Mouse (Mus musculus) lung, postnatal 25 days (tissue): ENCODE measurements around the gene Atpaf1.
A peak's percentile ranks its signal among the peaks of the same experiment; 100 is the strongest.

Experiments used
- DNase-seq: peaks from one replicate; pipeline ENCODE4 v3.0.0; 2022; ENCODE audit warnings: low spot score

The Atpaf1 gene

GRCm38 (mm10) chr4:115812326-115812725 lies 27.7 kb downstream of the Atpaf1 start:
- DNase-seq: no peak

GRCm38 (mm10) chr4:115815606-115816005 lies 31.0 kb downstream of the Atpaf1 start:
- no peak for DNase-seq

- no peak for DNase-seq
Measured at GRCm38 (mm10) chr4:115820199-115820598, 35.6 kb downstream of the Atpaf1 start.

GRCm38 (mm10) chr4:115820944-115821343 lies 36.3 kb downstream of the Atpaf1 start:
- no peak for DNase-seq

- no peak for DNase-seq
Measured at GRCm38 (mm10) chr4:115821431-115821830, 36.8 kb downstream of the Atpaf1 start.

- DNase-seq: peak; percentile 56
Measured at GRCm38 (mm10) chr4:115821928-115822327, 37.3 kb downstream of the Atpaf1 start.

- DNase-seq: peak; percentile 28
Measured at GRCm38 (mm10) chr4:115824178-115824577, 39.6 kb downstream of the Atpaf1 start.

GRCm38 (mm10) chr4:115825271-115825670 lies 40.7 kb downstream of the Atpaf1 start:
- DNase-seq: no peak

GRCm38 (mm10) chr4:115827066-115827465 lies 42.5 kb downstream of the Atpaf1 start:
- no peak for DNase-seq

GRCm38 (mm10) chr4:115827535-115827887 lies 42.9 kb downstream of the Atpaf1 start:
- no peak for DNase-seq

- DNase-seq: peak; percentile 86
Measured at GRCm38 (mm10) chr4:115827888-115828571, 43.4 kb downstream of the Atpaf1 start, which contains the start of gene Mob3c. Gene Mob3c (plus strand): TSS chr4:115828092.

GRCm38 (mm10) chr4:115828572-115828902 lies 43.9 kb downstream of the Atpaf1 start:
- DNase-seq: no peak

- peak; percentile 15 for DNase-seq
Measured at GRCm38 (mm10) chr4:115830491-115830890, 45.9 kb downstream of the Atpaf1 start.

GRCm38 (mm10) chr4:115831221-115831620 lies 46.6 kb downstream of the Atpaf1 start:
- DNase-seq: no peak

GRCm38 (mm10) chr4:115832040-115832439 lies 47.4 kb downstream of the Atpaf1 start:
- no peak for DNase-seq

GRCm38 (mm10) chr4:115835576-115835975 lies 51.0 kb downstream of the Atpaf1 start:
- DNase-seq: peak; percentile 52

- DNase-seq: no peak
Measured at GRCm38 (mm10) chr4:115838196-115838595, 53.6 kb downstream of the Atpaf1 start.

GRCm38 (mm10) chr4:115838696-115839641 lies 54.4 kb downstream of the Atpaf1 start, which contains the start of gene Mknk1:
Gene Mknk1 (plus strand): TSS chr4:115839198.
- DNase-seq: peak; percentile 95

- peak; percentile 19 for DNase-seq
Measured at GRCm38 (mm10) chr4:115839956-115840355, 55.3 kb downstream of the Atpaf1 start.

GRCm38 (mm10) chr4:115840842-115841241 lies 56.2 kb downstream of the Atpaf1 start:
- DNase-seq: no peak

- no peak for DNase-seq
Measured at GRCm38 (mm10) chr4:115846656-115847055, 62.0 kb downstream of the Atpaf1 start.

GRCm38 (mm10) chr4:115847377-115847776 lies 62.8 kb downstream of the Atpaf1 start:
- peak; percentile 64 for DNase-seq

- DNase-seq: no peak
Measured at GRCm38 (mm10) chr4:115848083-115848482, 63.5 kb downstream of the Atpaf1 start.
